Mouse (Mus musculus) CH12.LX (cell line): ENCODE data around the gene Smyd3.

Experiments used
- CTCF ChIP-seq, 2 experiments: IDR thresholded peaks in 1 of 2; conservative IDR thresholded peaks in 1 of 2; 2 replicates each; pipeline ENCODE4 v1.5.1; 2011 to 2012; ENCODE audit warnings: low read depth in 2 of 2, low read length in 2 of 2, improper control_type of control experiment in 1 of 2, inconsistent platforms in 1 of 2, mild to moderate bottlenecking in 1 of 2, moderate library complexity in 1 of 2
- KAT2A ChIP-seq: IDR thresholded peaks from 2 replicates; pipeline ENCODE4 v1.6.1; 2012; ENCODE audit warnings: low read length, improper control_type of control experiment, inconsistent platforms; ENCODE audit not compliant: insufficient replicate concordance
- POLR2A ChIP-seq: IDR thresholded peaks from 2 replicates; pipeline ENCODE4 v1.6.1; 2011; ENCODE audit warnings: low read depth, mild to moderate bottlenecking, improper control_type of control experiment, low read length
- POLR2AphosphoS2 ChIP-seq: IDR thresholded peaks from 2 replicates; pipeline ENCODE4 v1.6.1; 2011; ENCODE audit warnings: low read depth, low read length, improper control_type of control experiment

- TF ChIP-seq POLR2AphosphoS2 (no peak), CTCF (conservative IDR thresholded peaks at IDR 0.05 in 1 of 2, IDR thresholded peaks at IDR 0.05 in 1 of 2; ENCODE audit: low read depth in 2 of 2, low read length in 2 of 2) (no peak), KAT2A (no peak), POLR2A (no peak)
Measured at GRCm38 (mm10) chr1:179480862-179481261, 37.0 kb downstream of the Smyd3 start.
